Mouse (Mus musculus): ENCODE results near the gene Plod2.

DNA sequence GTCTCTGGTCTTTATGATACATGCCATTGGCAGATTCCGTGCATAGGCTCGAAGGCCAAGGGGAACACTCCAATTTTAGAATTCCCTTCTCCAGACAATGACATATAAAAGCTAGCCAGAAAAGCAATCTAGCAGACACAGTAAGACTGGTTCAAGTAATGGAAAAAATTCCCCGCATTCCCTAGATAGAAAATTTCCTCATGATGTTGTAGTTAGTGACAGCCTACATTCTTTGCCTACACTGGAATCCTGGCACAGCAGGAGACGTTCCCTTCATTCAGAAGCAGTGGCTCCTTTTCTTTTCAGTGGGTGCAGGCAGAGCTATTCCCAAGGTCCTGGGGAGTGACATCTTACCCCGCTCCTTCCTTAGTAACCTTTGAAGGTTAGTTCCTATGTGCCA lies 41.9 kb downstream of the Plod2 start:
- TF ChIP-seq CTCF (conservative IDR thresholded peaks at IDR 0.05; ENCODE audit: low read length) (no peak), POU5F1 (IDR thresholded peaks at IDR 0.05; ENCODE audit: borderline replicate concordance, low read length) (no peak)

All from E14TG2a.4 (cell line).